Mouse (Mus musculus): ENCODE data around the gene Cd28. TPM values are rescaled to one million over a fixed set of nuclear protein-coding genes. Genes with fewer than 3 reads are reported as not detected.
A peak's percentile ranks its signal among the peaks of the same experiment; 100 is the strongest.

Gene Cd28
- total RNA-seq (2017) = 13.5 and 15.8 TPM in 2 replicates

DNA sequence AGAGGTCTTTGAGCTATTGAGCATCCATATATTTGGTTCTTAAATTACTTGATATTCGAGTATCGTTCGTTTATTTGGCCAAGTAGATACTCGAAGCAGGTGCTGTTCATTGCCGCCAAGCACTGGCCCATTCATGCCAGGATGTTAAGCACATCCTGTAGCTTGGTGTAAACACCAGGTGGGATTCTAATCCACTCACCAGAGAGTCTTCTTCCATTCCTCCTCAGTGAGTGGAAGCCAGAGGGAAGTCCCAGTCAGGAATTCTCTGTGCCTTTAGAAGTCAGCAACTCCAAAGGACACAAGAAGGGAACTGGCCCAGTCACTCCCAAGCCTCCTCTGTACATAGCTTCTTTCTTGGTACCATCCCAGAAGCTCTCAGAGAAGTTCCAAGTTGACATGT is at the start of gene Cd28:
Cd28 (plus strand) TSS at position 234 of the 400 bp plus-strand sequence.
- no peak for ATAC-seq (ENCODE audit: extremely low read depth, insufficient number of reproducible peaks, low FRiP score, poor library complexity, severe bottlenecking)

DNA sequence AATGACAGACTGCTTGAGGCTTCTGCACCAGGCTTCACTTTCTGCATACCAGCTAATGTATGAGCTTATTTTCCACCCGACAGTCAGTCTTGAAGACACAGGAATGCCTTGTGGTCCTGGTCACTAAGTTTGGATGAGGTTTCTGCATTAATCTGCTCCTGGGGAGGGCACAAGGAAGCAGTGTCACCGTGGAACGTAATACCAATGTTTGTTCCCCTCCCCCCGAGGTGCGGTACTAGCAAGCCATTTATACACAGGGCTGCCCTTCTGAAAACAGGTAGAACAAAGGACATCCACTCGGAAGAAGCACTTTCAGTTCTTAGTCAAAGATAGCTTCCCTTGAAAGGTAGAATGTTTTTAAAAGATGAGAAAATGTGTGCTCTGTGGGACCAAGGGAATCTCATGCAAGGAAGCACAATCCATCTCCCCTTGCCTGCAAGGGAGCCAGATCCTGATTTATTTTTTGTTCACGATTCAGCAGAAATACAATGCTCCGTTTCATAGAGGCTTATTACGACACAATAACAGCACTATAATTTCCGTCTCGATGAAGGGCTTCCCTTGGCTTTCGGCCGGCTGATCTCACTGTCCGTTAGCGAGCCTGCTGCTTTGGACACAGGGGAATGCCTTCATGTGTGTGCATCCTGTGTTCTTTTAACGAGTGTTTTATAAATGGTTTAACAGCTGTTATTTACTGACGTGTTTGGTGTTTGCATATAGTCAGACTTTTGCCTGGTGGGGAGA is 48.6 kb upstream of the Cd28 start:
- no peak for ATAC-seq (ENCODE audit: extremely low read depth, insufficient number of reproducible peaks, low FRiP score, poor library complexity, severe bottlenecking)

DNA sequence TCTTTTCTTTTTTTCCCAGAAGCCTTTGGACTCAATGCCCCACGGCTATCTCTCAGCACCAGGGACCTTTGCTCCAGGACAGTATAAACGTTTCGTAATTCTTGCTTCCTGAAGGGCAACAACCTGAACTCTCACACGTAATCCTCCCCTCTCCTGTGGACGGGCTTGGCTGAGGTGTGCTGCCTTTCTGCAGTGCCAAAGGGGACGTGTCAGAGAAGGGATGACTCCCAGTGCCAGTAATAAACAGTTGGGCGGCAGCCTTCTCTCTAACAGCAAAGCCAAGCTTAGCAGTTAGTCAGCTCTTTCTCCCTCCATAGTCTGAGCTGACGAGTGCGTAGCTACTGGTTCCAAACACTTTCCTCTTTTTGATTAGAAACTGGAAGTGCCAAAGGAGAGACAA is 47.6 kb upstream of the Cd28 start:
- ATAC-seq (ENCODE audit: extremely low read depth, insufficient number of reproducible peaks, low FRiP score, poor library complexity, severe bottlenecking) = no peak

DNA sequence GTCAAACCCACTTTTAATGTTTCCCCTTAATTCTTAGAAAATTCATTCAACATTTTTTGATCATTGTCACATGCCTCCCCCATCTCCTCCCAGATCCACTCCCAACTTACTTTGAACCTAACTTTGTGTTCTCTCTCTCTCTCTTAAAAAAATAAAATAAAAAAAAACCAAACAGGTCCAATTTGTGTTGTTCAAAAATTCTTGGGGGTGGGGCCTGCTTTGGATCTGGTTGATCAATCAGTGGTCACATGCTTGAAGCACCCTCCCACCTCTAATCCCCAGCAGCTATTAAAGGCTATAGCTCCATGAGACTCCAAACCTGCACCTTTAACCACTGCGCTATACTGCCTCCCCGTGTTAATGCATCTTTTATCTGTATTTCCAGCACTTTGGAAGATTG is 46.9 kb upstream of the Cd28 start:
- ATAC-seq (ENCODE audit: extremely low read depth, insufficient number of reproducible peaks, low FRiP score, poor library complexity, severe bottlenecking) = no peak

DNA sequence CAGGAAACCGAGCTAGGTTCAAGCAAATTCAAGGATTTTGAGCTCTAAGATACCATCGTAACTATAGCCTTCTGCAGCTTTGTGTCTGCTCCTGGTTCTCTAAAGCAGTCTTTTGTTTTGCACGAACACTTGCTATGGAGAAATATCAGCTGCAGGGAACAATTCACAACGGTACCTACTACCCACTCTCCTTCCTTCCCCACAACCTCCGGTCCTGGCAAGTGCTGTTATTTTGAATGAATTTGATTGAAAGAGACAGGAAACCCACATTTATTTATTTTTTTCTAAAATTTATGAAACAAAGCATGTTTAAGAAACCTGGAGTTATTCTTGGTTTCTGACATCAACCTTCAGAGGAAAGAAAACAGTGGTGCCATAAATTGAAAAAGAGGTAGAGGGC is 46.4 kb upstream of the Cd28 start:
- no peak for ATAC-seq (ENCODE audit: extremely low read depth, insufficient number of reproducible peaks, low FRiP score, poor library complexity, severe bottlenecking)

DNA sequence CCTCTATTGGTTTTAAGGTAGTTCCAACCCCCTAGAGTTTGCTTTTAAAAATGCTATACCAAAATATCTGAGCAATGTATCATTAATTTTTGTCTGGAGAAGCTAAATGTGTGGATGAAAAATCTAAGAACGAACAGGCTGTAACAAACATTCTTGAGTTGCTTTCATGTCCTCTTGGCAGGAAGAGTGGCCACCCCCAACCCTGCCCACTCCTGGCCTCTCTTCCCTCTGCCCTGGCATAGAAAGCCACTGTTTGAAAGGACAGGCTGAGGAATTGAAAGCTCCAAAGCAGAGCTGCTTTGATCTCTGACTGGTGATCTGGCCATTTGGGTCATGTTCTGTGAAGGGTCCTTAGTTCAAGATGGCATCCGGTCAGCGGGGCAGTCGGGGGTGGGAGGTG is 32.8 kb upstream of the Cd28 start:
- no peak for ATAC-seq (ENCODE audit: extremely low read depth, insufficient number of reproducible peaks, low FRiP score, poor library complexity, severe bottlenecking)

DNA sequence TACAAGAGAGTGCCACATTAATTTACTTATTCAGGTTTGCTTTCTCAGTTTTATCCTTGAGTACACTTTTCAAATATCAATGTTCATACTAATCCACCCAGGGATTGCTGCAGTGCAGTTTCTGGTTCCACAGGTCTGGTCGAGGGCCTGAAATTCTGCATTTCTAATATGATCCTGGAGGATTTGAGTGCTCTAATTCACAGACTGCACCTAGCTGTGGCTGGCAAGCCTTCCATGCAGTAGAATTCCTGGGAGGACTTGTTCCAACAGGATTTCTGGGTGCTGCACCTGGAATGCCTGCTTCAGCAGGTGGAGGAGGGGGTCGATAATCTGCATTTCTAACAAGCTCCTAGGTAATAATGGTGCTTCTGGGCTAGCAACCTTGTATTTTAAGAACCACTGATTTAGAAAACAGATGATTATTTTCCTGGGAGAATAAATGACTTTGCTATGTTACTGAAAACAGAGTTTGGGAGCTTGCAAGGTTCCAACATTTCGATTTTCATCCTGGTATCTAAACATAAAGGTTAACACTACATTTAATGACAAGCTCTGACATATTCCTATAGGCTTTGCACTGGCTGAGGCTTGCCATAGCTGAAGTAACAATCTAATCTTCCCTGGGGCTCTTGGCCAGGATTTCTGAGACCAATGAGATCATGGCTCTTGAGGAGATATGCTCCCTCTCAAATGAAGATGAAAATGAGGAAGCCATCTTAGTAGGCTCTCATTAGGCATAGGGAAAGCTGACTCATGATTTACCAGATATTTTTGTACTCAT is 20.3 kb upstream of the Cd28 start:
- no peak for ATAC-seq (ENCODE audit: extremely low read depth, insufficient number of reproducible peaks, low FRiP score, poor library complexity, severe bottlenecking)

DNA sequence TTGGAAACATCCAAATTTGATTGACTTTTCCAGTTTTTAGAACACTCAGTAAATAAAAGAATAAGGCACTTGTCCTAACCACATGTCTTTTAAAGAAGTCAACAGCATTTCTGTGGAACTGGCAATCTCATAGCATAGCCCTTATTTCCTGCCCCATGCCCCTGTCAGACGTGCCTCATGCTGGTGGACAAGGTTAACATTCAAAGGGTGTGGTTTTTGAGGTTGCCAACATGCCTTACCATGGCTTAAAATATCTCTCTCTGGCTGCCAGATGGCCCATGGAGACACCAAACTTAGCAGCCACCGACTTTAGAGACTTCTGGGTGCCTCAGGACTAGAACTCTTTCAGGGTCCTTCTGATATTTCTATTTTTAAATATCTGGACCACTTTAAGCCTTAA is 14.0 kb upstream of the Cd28 start:
- peak; percentile 13; the same call in 1 of the 2 replicates for ATAC-seq (ENCODE audit: extremely low read depth, insufficient number of reproducible peaks, low FRiP score, poor library complexity, severe bottlenecking)

DNA sequence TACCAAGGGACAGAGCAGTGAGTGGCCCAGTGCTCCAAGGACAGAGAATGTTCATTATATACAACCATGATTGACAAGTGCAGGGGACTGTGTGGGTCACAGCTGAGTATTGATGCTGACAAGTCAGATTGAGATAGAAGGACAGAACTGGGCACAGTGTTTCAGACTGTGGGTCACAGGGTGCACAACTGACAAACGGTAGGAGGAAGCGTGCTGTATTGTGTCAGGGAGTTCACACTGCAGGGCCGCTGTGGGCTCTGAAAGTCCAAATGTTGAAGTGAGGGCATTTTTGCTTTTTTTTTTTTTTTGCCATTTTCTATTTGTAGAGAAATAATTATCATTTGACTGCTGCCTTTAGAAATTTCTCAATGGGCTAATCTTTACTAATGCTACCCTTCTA is 3.4 kb upstream of the Cd28 start:
- no peak for ATAC-seq (ENCODE audit: extremely low read depth, insufficient number of reproducible peaks, low FRiP score, poor library complexity, severe bottlenecking)

DNA sequence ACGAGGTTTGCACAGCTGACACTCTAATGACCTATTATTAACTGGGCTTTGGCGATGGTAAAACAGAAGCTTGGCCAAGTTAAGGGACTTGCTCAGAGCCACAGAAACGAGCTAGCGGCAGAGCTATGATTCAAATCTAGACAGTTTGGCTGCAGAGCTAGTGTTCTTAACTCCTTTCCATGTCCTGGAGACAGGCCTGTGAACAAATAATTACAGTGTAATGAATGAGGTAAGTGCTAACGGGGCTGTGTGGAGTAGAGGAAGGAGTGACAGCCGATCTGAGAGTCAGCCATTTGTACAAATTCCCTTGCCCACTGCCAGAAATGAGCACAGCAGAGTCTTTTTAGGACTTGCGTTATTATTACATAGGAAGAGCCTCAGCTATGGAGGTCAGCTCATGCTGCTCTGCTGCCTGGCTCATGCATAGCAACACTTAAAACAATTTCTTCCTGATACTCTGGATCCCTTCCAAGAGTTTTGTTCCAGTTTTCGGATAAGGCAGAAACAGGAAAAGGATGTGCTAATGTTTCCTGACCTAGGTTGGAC is 876 bp upstream of the Cd28 start:
- ATAC-seq (ENCODE audit: extremely low read depth, insufficient number of reproducible peaks, low FRiP score, poor library complexity, severe bottlenecking) = no peak

DNA sequence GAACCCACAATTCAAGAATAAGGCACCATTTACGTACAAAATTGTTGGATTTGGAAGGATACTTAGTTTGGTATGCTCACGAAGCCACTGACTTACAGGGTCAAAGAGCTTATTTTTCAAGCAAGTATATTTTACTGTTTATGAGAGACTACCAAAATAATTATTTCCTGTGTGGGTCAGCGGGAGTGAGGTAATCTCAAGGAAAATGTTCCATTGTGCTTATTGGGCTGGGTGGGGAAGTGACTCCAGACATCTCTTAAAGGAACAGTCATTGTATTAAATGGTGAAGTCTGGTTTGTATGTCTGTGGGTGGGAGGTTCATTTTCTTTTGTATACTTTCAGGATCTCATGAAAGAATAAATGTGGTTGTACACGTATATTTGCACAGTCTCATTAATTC is 2.0 kb downstream of the Cd28 start:
- no peak for ATAC-seq (ENCODE audit: extremely low read depth, insufficient number of reproducible peaks, low FRiP score, poor library complexity, severe bottlenecking)

DNA sequence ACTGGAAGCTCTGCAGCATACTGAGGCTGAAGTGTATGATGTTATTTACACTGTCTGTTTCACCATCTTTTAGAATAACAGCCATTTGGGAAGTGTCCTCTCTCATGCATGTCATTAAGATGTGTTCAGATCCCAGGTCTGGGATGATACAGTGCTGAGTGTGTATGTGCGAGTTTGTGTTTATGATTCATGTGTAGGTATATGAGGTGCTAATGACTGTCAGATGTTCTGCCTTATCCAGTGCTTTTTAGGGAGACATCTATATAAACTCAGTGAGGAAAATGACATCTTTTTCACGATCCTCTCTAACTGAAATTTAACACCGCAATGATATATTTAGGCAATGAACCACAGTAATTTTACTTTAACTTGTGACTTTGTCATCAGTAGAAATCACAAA is 7.0 kb downstream of the Cd28 start:
- no peak for ATAC-seq (ENCODE audit: extremely low read depth, insufficient number of reproducible peaks, low FRiP score, poor library complexity, severe bottlenecking)

DNA sequence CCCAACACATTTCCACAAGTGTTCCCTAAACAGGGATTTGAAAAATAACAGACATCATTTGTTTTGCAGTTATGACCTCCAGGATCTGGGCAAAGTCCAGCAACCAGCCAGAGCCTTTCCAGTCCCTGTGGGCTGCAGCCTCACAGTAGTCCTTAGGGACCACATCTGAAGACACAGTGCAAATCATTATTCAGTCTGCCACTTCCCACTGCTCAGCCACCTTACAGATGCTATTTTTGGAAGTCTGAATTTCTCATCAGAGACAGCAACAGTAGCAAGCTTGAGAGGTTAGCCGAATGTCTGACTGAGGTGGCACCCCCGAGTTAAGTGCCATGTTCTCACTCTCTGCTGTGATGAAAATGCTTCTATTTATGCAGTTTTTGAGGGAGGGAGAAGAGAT is 15.3 kb downstream of the Cd28 start:
- no peak for ATAC-seq (ENCODE audit: extremely low read depth, insufficient number of reproducible peaks, low FRiP score, poor library complexity, severe bottlenecking)

DNA sequence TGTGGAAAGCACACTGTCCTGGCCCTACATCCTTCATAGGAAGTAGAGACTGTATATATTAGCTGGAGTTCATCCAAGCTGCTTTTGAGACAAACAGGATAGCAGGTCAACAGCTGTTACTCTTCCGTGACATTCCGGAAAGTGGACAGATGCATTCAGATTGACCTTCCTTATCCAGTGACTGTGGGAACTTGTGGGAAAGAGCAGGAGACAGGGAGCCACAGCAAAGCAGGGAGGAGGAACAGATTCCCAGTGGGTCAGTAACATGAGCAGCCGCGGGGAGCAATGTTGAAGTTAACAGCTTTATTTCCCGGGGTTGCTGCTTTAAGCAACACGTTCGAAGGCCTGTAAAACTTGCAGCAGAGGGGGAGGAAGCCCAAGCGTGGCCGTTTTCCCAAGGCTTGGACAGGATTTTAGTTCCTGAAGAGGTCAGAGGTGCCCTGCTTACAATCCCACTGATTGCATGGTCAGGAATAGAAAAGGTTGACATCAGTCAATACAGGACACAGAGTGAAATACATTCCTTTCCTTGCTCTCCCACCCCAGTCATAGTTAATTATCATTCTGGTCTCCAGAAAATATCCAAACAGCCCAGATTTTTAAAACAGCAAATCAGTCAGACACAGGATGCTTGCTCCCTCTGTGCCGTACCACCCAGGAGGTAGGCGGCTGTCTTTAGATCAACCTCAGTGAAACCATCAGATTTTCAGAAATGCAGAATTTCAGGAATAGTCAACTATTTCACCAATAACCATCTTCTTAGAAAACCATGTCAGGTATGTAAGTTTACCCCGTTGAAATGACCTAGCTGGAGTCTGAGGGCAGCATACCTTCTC is 18.7 kb downstream of the Cd28 start:
- no peak for ATAC-seq (ENCODE audit: extremely low read depth, insufficient number of reproducible peaks, low FRiP score, poor library complexity, severe bottlenecking)

DNA sequence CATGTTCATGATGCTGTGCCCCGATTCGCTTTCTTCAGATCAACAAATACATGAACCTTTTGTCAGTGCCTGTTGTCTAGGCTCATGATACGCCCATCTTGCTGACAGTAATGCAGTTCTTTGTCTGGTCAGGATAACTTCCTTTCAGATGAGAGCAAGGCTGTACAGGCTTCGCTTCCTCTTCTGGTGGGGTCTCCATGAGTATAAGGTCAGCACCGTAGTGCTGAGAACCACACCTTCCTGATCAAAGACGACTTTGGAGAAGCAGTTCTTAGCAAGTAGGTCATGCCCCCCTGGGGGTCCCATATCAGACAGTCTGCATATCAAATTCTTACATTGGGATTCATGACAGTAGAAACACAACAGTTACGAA is 19.3 kb downstream of the Cd28 start:
- ATAC-seq (ENCODE audit: extremely low read depth, insufficient number of reproducible peaks, low FRiP score, poor library complexity, severe bottlenecking) = no peak

DNA sequence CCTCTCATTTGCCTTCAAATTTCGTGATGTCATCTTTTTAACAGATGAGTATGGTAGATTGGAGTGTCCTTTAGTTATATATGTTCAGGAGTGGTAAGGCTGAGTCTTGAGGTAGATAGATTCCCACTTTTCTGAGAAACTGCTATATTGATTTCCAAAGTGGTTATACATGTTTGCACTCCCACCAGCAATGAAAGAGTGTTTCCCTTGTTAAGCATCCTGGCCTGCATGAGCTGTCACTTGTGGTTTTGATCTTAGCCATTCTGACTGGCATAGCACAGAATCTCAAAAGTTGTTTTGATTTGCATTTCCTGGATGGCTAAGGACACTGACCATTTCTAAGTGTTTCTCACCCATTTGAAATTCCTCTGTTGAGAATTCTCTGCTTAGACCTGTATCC is 27.7 kb downstream of the Cd28 start:
- no peak for ATAC-seq (ENCODE audit: extremely low read depth, insufficient number of reproducible peaks, low FRiP score, poor library complexity, severe bottlenecking)

DNA sequence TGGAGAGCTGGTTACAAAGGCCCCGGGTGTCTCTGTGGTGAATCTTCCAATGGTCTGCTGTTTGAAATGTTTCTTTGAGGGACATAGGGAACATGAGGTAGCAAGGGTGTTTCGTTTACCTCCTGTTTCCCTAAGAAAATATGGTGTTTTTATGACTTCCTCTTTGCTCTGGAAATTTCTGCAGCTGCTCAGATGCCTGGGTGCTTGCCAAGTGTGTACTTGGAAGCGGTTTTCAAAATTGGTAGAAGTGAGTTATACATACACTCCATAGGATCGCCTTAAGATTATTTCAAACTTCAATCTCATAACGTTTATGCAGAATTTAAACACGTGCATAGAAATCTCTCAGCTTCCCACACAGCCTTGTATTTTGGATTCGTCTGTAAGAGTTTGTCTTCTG is 29.1 kb downstream of the Cd28 start:
- ATAC-seq (ENCODE audit: extremely low read depth, insufficient number of reproducible peaks, low FRiP score, poor library complexity, severe bottlenecking) = no peak

DNA sequence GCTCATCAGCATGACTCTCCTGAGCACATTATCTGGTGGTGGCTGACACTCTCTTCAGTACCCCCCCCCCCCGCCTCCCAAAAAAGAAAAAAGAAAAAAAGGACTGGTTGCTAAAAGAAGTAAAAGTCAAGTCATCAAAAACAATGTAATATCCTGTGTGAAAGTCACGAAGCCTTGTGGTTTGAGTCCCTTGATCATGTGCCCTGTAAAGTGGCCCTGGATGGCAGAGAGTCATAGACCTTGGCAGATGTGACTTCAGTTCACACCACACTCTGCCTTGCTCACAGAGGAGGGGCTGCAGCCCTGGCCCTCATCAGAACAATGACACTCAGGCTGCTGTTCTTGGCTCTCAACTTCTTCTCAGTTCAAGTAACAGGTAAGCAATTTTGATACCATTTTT is 29.6 kb downstream of the Cd28 start:
- ATAC-seq (ENCODE audit: extremely low read depth, insufficient number of reproducible peaks, low FRiP score, poor library complexity, severe bottlenecking) = peak; percentile 70

DNA sequence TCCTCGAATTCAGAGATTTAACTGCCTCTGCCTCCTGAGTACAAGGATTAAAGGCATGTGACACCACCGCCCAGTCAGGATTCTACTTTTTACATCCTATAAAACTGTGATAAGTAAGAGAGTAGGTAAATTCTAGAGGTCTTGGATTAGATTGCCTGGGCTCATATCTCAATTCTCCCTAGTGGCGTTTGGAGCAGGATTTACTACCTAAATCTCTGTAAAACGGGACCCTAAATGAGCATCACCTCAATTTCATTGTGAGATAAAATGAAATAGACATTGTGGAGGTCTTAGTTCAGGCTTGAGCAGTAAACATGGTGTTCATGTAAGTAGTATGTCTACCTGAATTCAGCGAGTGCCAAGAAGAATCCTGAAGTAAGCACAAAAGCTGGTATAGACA is 30.3 kb downstream of the Cd28 start:
- no peak for ATAC-seq (ENCODE audit: extremely low read depth, insufficient number of reproducible peaks, low FRiP score, poor library complexity, severe bottlenecking)

DNA sequence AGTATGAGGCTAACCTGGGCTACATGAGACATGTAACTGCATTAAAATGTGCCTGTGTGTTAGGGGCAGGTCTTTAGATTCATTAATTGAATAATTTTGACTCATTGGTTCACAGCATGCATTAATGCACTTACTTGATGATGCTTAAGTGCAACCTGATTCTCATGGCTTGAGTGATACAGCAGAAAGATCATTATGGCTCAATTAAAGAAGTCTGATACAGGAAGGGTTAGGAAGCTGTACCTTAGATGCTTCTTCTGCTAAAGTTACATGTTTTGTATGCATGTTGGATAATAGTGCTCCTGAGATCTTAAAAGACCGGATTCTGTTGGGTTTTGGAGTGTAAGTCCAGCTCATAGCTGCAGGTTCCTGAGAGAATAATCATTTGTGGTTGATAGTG is 31.7 kb downstream of the Cd28 start:
- no peak for ATAC-seq (ENCODE audit: extremely low read depth, insufficient number of reproducible peaks, low FRiP score, poor library complexity, severe bottlenecking)
